Mouse (Mus musculus) heart, postnatal 10 days (tissue): ENCODE results near the gene 9230112D13Rik. TPM values are rescaled to one million over a fixed set of nuclear protein-coding genes. Genes with fewer than 3 reads are reported as not detected.
A peak's percentile ranks its signal among the peaks of the same experiment; 100 is the strongest.

Experiments used
- DNase-seq, 2 experiments: peaks; one replicate each; pipeline ENCODE4 v3.0.0; 2021
- intact Hi-C: fragments of 180-260 bp; cut with DNase I; formaldehyde crosslinking; loops from one replicate; pipeline ENCODE4 v1.15.1; 2025
- total RNA-seq, 2 experiments: library from RNA; stranded (reverse); gene quantifications; 2 replicates each; pipeline ENCODE4 v1.2.3; 2021

The 9230112D13Rik gene
- total RNA-seq, 2 experiments from 2014 or later = not detected

- intact Hi-C loops = loop anchor here (5.0 kb wide), 3 partner anchors 45 to 190 kb away; partner anchors contain the start of genes Glud1, Mmrn2 and Shld2
- DNase-seq = peak; percentile 89 to 91
These were observed 19.9 kb downstream of the 9230112D13Rik start for GRCm38 (mm10) chr14:34502475-34503324.

- intact Hi-C loops = loop anchor here (2.0 to 5.0 kb wide), 4 partner anchors 45 to 190 kb away; partner anchors contain the start of genes Glud1, Mmrn2 and Shld2
- DNase-seq = peak; percentile 58 to 65
These were observed 20.7 kb downstream of the 9230112D13Rik start for GRCm38 (mm10) chr14:34501804-34502474.

- DNase-seq = peak in 1 of 2 experiments; percentile 40
- intact Hi-C loops = loop anchor here (2.0 to 5.0 kb wide), 4 partner anchors 44 to 189 kb away; partner anchors contain the start of genes Glud1, Mmrn2 and Shld2
These were observed 21.2 kb downstream of the 9230112D13Rik start for GRCm38 (mm10) chr14:34501447-34501803.

DNA sequence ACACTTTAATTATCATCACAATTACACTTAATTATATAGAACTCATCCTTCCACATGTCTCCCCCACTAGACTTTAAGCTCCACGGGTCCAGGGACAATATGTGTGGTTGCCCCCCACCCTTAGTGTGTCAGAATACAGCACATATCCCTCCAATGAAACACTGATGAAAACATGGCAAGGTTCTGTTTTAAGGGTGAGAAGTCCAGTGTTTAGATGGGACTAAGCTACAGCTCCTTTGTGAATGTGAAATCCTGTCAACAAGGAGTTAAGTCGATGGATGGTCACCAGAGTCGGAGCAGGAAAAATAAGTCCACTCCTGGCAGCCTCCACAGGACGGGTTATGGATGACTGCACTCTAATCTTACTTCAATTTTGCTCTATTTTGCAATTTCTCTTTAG lies 22.3 kb downstream of the 9230112D13Rik start:
- no peak for DNase-seq
- intact Hi-C loops = loop anchor here (2.0 to 5.0 kb wide), 4 partner anchors 43 to 188 kb away; partner anchors contain the start of genes Glud1, Mmrn2 and Shld2

- intact Hi-C loops = loop anchor here (2.0 to 5.0 kb wide), 4 partner anchors 42 to 187 kb away; partner anchors contain the start of genes Glud1, Mmrn2 and Shld2
- no peak for DNase-seq
These were observed 22.9 kb downstream of the 9230112D13Rik start for GRCm38 (mm10) chr14:34499664-34500063.

DNA sequence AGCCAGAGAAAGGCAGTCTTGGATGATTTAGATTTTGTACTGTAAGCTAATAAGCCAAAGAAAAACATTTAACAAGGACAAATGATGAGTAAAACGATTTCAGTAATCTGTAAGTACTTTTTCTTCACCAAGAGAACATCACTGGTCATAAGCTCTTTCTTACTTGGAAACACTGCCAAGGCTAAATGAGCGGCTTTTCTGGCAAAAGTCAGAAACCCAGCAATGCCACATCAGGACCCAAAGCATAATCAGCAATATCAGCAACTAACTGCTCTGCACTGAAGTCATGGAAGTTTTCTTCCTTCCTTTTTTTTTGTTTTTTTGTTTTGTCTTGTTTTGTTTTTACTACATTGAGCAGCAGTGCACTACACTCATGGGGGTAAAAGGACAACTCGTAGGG lies 25.3 kb downstream of the 9230112D13Rik start:
- intact Hi-C loops = no loop called here
- no peak for DNase-seq

GRCm38 (mm10) chr14:34493682-34494081 lies 28.9 kb downstream of the 9230112D13Rik start:
- intact Hi-C loops = no loop called here
- DNase-seq = no peak

DNA sequence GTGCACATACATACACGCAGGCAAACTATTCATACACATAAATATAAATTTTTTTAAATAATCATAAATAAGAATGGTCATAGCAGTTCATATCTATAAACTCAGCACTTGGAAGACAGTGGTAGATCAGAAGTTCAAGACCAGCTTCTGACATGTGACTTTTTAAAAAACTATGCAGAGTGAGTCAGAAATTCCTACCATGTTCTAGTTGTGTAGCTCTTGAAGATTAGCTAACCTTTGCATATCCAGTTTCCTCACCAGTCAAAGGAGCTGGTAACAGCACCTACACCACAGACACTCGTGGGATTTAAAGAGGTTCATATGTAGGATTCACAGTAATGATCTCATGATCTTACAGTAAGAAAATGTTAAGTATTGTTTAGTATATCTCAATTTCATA lies 29.9 kb downstream of the 9230112D13Rik start:
- intact Hi-C loops = no loop called here
- DNase-seq = no peak

GRCm38 (mm10) chr14:34490965-34491364 lies 31.6 kb downstream of the 9230112D13Rik start:
- intact Hi-C loops = no loop called here
- no peak for DNase-seq

DNA sequence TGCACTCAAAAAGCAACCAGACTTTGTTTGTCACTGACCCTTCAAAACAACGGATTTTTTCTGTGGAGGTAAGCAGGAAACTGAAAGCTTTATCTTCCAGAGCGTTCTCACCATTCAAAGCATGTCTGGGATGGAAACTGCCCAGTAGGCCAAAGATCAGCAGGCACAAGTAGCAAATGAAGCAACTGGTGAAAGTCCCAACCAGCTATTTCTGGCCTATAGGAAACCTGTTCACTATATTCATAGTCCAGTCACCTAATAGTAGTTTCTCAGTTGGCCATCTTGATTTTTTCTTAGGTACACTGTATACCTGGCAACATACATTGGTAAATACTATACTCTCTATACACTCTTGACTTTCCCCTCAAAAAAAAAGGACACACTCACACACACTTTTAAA lies 32.7 kb downstream of the 9230112D13Rik start:
- peak in 1 of 2 experiments; percentile 50 for DNase-seq
- intact Hi-C loops = no loop called here

DNA sequence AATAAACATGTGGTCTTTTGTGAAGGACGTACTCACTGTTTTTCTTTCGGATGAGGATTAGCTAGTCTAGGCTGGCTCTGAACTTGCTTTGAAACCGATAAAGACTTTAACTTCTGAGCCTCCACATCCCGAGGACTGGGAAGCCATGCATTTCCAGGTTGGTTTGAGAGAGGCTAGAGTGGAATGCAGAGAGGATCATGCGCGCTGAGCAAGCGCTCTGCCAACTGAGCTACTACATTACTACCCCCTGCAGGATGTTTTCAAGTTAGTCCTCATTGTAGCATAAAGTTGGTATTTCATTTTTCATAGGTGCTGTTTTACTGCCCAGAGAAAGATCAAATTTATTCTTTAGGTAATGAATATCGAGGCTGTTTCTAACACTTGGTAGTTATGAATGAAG lies 36.4 kb downstream of the 9230112D13Rik start:
- DNase-seq = no peak
- intact Hi-C loops = no loop called here

DNA sequence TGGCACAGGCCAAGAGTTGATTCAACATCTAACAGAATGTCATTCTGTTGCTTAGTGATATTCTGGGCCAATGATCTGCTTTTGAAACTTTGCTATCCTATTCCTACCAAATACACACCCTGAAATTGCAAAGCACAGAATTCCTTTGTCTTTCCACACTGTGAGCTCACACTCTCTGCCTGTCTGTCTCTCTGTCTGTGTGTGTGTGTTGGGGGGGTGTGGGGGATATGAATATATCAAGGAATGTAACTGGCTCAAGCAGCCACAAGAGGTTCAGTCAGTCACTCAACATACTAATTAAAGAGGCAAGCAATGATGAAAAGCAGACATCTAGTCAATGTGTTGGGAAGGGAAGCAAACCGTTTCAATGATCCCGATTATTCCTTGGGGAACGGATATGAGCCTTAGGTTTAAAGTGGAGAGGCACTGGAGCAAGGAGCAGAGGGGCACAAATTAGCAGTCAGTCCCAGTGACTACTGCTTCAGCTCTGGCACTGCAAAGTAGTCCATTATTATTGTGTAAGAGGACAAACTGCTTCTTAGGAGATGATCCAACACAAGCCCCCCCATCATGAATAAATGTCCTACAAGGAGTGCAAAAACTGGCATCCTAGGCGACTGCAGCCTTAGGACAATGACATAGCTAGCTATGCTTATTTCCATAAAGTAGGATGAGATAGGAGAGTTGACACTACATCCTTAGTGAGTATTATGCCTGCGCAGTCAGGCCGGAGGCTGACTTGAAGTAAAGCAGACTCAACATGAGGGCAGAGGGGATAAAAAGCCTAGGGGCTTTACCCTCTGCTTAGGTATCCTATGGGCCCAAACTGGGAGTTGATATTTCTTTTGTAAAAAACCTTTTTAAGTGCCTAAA lies 38.9 kb downstream of the 9230112D13Rik start:
- peak in 1 of 2 experiments; percentile 15 for DNase-seq
- intact Hi-C loops = no loop called here

DNA sequence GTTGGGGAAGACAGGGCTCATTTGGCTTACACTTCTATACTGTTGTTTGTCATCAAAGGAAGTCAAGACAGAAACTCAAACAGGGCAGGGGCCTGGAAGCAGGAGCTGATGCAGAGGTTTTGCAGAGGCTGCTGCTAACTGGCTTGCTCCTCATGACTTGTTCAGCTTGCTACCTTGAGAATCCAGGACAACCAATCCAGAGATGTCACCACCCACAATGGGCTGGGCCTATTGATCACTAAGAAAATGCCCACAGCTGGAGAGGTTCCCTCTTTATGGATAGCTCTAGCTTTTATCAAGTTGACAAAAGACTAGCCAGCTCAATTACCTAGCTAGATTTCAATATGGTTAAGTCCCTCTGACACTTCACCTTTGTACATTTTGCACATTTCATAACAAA lies 51.0 kb downstream of the 9230112D13Rik start:
- no peak for DNase-seq
- intact Hi-C loops = no loop called here

DNA sequence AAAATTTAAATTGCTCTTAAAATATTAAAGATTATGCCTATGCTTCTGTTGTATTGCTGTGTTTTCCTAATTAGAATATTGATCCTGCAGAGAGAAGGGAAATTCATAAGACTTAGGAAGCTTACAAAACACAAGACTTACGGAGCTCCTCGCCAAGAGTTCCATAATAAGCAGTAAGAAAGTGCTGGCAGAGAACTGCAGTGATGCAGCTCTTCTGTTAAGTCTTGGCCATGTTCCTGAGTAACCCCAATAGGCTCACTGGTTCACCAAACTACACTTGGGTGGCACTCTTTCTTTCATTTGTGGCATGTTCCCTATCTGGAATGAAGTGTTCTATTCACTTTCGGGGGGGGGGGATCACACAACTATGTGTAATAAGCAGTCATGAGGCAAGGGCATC lies 56.3 kb downstream of the 9230112D13Rik start:
- no peak for DNase-seq
- intact Hi-C loops = no loop called here

Other genes starting within 250 kb of the 9230112D13Rik start
- gene Shld2, start 212.3 kb downstream of the 9230112D13Rik start, total RNA-seq = 1 to 10 TPM; 7.4 to 7.7 TPM
- 100 to 1,000 TPM; 130 to 141 TPM for gene Glud1, start 212.1 kb downstream of the 9230112D13Rik start, total RNA-seq
- not detected for gene Fam25c, start 167.4 kb downstream of the 9230112D13Rik start, total RNA-seq
- 1 to 10 TPM; 3.4 to 3.7 TPM for gene Sncg, start 148.0 kb downstream of the 9230112D13Rik start, total RNA-seq
- 10 to 100 TPM; 43.8 to 50.9 TPM for gene Mmrn2, start 147.3 kb downstream of the 9230112D13Rik start, total RNA-seq
- 100 to 1,000 TPM in 1 of 2 experiments, 10 to 100 TPM in 1; 83.2 to 115 TPM for gene Bmpr1a, start 19.5 kb downstream of the 9230112D13Rik start, total RNA-seq
- 100 to 1,000 TPM; 879 to 920 TPM for gene Ldb3, start 65.9 kb upstream of the 9230112D13Rik start, total RNA-seq
- gene Opn4, start 77.3 kb upstream of the 9230112D13Rik start, total RNA-seq = 1 to 10 TPM; 2.0 to 2.3 TPM
- gene Wapl, start 151.1 kb upstream of the 9230112D13Rik start, total RNA-seq = 10 to 100 TPM; 42.1 to 43.6 TPM